Mouse (Mus musculus) intestine, embryonic 16.5 days (tissue): ENCODE measurements around the gene Nme7. TPM values are rescaled to one million over a fixed set of nuclear protein-coding genes. Genes with fewer than 3 reads are reported as not detected.

Experiments used
- ATAC-seq: fragments of 200-750 bp; cut with Nextera tagmentation; 2 replicates; pipeline ENCODE4 v1.8.0; 2017; ENCODE audit warnings: moderate TSS enrichment, moderate library complexity
- H3K27ac ChIP-seq: fragments of 300-500 bp; sonication (generic); 2 replicates; pipeline ENCODE4 v1.5.1; 2014; ENCODE audit warnings: mild to moderate bottlenecking, low read length
- H3K27me3 ChIP-seq: fragments of 300-500 bp; sonication (generic); replicated peaks from 2 replicates; pipeline ENCODE4 v1.6.1; 2014; ENCODE audit warnings: low read length, control low read depth, mixed read lengths; ENCODE audit not compliant: control insufficient read depth, insufficient read depth
- H3K36me3 ChIP-seq: fragments of 300-500 bp; sonication (generic); 2 replicates; pipeline ENCODE4 v1.6.1; 2014; ENCODE audit warnings: low read length, control low read depth; ENCODE audit not compliant: control insufficient read depth, insufficient read depth
- H3K4me1 ChIP-seq: fragments of 300-500 bp; sonication (generic); 2 replicates; pipeline ENCODE4 v1.6.1; 2014; ENCODE audit warnings: low read length, control low read depth, mixed read lengths; ENCODE audit not compliant: control insufficient read depth, insufficient read depth
- H3K4me2 ChIP-seq: fragments of 300-500 bp; sonication (generic); 2 replicates; pipeline ENCODE4 v1.6.1; 2014; ENCODE audit warnings: low read depth, low read length, control low read depth
- H3K4me3 ChIP-seq: fragments of 300-500 bp; sonication (generic); 2 replicates; pipeline ENCODE4 v1.5.1; 2014; ENCODE audit warnings: mild to moderate bottlenecking, low read length
- H3K9ac ChIP-seq: fragments of 300-500 bp; sonication (generic); 2 replicates; pipeline ENCODE4 v1.6.1; 2014; ENCODE audit warnings: low read depth, low read length
- H3K9me3 ChIP-seq: fragments of 300-500 bp; sonication (generic); 2 replicates; pipeline ENCODE4 v1.6.1; 2016; ENCODE audit warnings: low read length, control low read depth; ENCODE audit not compliant: control insufficient read depth
- WGBS: fragments of 180-500 bp; shearing (Covaris S2); extraction: QIAGEN DNeasy Blood & Tissue Kit; methylation state at CpG from one replicate; pipeline ENCODE4 v1.1.7; 2014; 5-methylcytosine and 5-hydroxymethylcytosine counted together
- polyA plus RNA-seq: library from polyadenylated mRNA; unstranded; fragments of >200 nt; fragmentation: Nextera tagmentation; extraction: Ambion mirVana; gene quantifications from 2 replicates; pipeline ENCODE4 v1.2.1, GENCODE M21; 2015

The Nme7 gene
- polyA plus RNA-seq, 1 experiment from 2014 or later = 30.8 TPM

DNA sequence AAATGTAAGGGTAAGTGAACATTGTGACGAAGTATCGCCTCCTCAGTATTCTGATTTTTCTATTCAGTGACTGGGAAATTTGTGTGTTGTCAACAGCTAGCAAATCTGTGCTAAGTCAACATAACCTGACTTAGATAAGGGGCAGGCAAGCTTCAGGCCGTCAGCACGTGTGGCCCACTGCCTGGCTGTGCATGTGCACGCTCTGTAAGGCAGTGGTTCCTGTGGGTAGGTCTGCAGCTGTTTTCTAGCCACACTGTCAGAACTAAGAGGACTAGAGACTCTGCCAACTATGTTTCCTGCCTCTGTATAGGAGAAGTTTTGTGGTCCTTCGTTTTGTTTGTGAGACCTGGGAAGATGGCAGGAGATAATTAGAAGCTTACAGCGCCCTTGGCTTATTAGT lies 122.3 kb downstream of the Nme7 start:
- peak; percentile 57 for ATAC-seq
- no peak overlapping the region for H3K9ac ChIP-seq
- no peaks in the 10 kb centered on the region for H3K4me1 ChIP-seq
- 72% methylated on average over 7 of the region's 7 CpGs for WGBS
- no peak overlapping the region for H3K4me2 ChIP-seq
- no peaks in the 10 kb centered on the region for H3K27me3 ChIP-seq
- no peaks in the 10 kb centered on the region; the same call in 1 of the 2 replicates for H3K9me3 ChIP-seq
- H3K27ac ChIP-seq = no peak overlapping the region
- no peak overlapping the region for H3K4me3 ChIP-seq
- H3K36me3 ChIP-seq = no peaks in the 10 kb centered on the region

DNA sequence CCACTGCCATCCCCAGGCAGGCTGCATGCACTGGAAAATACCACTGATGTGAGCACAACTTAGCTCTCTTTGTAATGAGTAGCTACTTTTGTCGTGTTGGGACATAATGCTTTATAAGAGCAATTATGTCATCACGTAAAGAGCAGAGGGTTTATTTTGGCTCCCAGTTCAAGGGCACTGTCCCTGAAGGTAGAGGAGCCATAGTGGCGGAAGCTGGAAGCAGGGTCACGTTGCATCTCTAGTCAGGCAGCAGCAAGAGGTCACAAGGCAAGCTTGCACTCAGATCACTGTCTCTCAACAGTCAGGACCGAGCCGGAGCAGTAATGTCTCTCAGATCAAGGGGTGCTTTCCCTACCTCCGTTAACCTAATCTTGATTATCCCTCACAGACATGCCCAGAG lies 123.9 kb downstream of the Nme7 start:
- ATAC-seq = no peak
- no peak overlapping the region for H3K4me2 ChIP-seq
- H3K9ac ChIP-seq = no peak overlapping the region
- no peak overlapping the region for H3K4me3 ChIP-seq
- no peaks in the 10 kb centered on the region for H3K4me1 ChIP-seq
- WGBS = 79% methylated on average over 7 of the region's 7 CpGs
- H3K27ac ChIP-seq = no peak overlapping the region
- no peaks in the 10 kb centered on the region for H3K36me3 ChIP-seq
- no peaks in the 10 kb centered on the region for H3K27me3 ChIP-seq
- H3K9me3 ChIP-seq = no peaks in the 10 kb centered on the region; the same call in 1 of the 2 replicates

DNA sequence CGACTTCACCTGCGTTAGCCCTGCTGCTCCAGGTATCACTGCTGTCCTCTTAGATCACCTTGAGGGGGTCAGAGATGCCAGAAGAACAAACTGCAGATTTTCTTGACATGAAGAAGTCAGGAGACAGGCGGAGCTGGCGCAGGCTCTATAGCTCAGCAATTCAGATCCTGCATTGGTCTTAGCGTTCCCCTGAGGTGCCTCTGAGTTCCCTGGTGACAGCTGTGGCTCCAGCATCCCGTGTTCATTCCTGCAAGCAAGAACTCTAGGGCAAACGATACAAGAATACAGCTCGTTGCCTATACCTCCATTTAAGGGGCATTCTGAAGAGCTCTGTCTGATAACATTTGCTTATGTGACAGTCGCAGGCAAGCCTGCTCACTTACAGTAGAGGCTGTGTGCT lies 124.7 kb downstream of the Nme7 start:
- Histone ChIP-seq H3K36me3 (no peaks in the 10 kb centered on the region), H3K4me1 (no peaks in the 10 kb centered on the region), H3K9ac (no peak overlapping the region), H3K27me3 (no peaks in the 10 kb centered on the region), H3K4me3 (no peak overlapping the region), H3K4me2 (no peak overlapping the region), H3K9me3 (no peaks in the 10 kb centered on the region; the same call in 1 of the 2 replicates), H3K27ac (no peak overlapping the region)
- ATAC-seq = no peak
- WGBS = 89% methylated on average over 9 of the region's 9 CpGs

DNA sequence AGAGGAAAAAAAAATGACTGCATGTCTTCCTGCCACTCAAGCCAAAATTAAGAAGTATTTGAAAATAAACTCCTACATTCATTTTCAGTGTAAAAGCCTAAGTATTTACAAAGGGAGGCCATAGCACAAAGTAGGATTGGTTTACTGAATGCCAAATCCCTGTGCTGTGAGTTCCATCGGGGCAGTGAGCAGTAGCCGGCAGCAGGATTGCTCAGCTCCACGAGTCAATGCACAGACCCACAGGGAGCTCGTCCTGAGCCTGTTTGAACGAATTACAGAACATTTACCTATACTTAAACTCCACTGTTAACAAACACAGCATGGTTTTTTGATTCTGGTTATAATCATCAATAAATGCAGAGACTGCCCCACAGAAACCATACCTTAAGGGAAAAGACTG lies 128.7 kb downstream of the Nme7 start:
- 66% methylated on average over 5 of the region's 5 CpGs for WGBS

DNA sequence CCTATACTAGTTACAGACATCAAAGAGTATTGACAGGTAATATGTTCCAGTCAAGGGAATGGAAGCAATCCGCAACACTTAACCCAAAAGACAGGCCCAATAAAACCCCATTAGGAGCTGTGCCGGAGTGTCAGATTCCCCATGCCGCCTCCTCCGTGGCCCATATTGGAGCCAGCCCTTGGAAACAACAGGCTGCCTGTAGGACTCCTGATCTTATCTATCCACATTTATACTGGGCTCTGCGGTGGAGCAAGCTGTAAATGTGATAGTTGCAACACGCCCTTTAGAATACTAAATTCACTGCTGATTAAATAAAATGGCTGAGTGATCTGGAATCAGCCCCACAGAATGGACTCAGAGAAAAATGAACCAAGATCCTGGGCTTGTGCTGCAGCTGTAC lies 130.1 kb downstream of the Nme7 start:
- Histone ChIP-seq H3K4me2 (no peak overlapping the region), H3K9me3 (no peaks in the 10 kb centered on the region), H3K4me1 (no peaks in the 10 kb centered on the region), H3K27ac (peak overlapping the region; percentile 48), H3K27me3 (no peaks in the 10 kb centered on the region), H3K36me3 (peaks cover 13% of the 10 kb centered on the region; the same call in 1 of the 2 replicates), H3K9ac (no peak overlapping the region), H3K4me3 (no peak overlapping the region)
- ATAC-seq = peak; percentile 72
- WGBS = 45% methylated on average over 6 of the region's 6 CpGs

More for the DNA sequence above, 128.7 kb downstream of the Nme7 start:
- peaks cover 6% of the 10 kb centered on the region; the same call in 1 of the 2 replicates for H3K36me3 ChIP-seq
- H3K9ac ChIP-seq = no peak overlapping the region
- no peak for ATAC-seq
- H3K4me1 ChIP-seq = no peaks in the 10 kb centered on the region
- no peaks in the 10 kb centered on the region for H3K9me3 ChIP-seq
- no peak overlapping the region for H3K27ac ChIP-seq
- H3K4me3 ChIP-seq = no peak overlapping the region
- H3K4me2 ChIP-seq = no peak overlapping the region
- no peaks in the 10 kb centered on the region for H3K27me3 ChIP-seq

DNA sequence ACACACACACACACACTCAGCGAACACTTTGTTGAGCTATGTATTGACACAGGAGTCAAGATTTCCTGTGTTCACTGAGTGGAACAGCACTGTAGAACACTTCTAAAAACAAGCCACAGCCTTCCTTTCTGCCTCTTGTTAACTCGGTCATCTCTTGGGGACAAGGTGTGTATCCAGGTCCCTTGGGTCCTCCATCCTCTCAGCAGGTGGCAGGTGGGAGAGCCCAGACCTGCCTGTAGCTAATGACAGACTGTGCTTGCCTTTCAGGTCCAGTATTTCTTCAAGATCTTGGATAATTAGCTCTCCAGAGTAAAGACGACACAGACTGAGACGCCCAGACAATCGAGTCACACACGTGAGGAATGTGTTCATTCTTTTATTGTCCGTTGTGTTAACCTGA lies 132.8 kb downstream of the Nme7 start:
- 87% methylated on average over 7 of the region's 7 CpGs for WGBS

DNA sequence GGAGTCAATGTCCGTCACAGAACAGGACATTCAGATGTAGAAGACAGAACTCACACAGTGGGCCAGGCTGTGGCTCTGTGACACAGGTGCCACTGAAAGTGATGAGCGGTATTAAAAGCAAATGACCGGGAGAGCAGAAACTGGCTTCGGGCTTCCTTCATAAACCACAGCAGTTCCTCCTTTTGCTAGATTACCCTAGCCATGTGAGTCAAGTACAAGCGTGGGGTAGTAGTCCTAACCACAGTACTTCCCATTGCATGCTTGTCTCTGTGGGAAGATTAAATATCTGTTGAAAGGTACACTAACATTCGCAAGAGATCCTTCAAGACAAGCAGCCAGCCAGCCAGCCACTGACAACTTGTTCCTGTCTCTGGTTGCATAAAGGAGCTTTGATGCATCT lies 136.3 kb downstream of the Nme7 start:
- no peaks in the 10 kb centered on the region for H3K9me3 ChIP-seq
- H3K27ac ChIP-seq = no peak overlapping the region
- peaks cover 21% of the 10 kb centered on the region for H3K36me3 ChIP-seq
- no peaks in the 10 kb centered on the region for H3K27me3 ChIP-seq
- WGBS = 90% methylated on average over 6 of the region's 6 CpGs
- H3K9ac ChIP-seq = no peak overlapping the region
- no peaks in the 10 kb centered on the region for H3K4me1 ChIP-seq
- ATAC-seq = no peak
- H3K4me3 ChIP-seq = no peak overlapping the region
- no peak overlapping the region for H3K4me2 ChIP-seq

More for the DNA sequence above, 132.8 kb downstream of the Nme7 start:
- H3K9me3 ChIP-seq = no peaks in the 10 kb centered on the region
- no peak overlapping the region for H3K9ac ChIP-seq
- H3K4me2 ChIP-seq = no peak overlapping the region
- H3K27ac ChIP-seq = no peak overlapping the region
- H3K36me3 ChIP-seq = peaks cover 21% of the 10 kb centered on the region
- no peak overlapping the region for H3K4me3 ChIP-seq
- no peaks in the 10 kb centered on the region for H3K4me1 ChIP-seq
- H3K27me3 ChIP-seq = no peaks in the 10 kb centered on the region
- no peak for ATAC-seq

DNA sequence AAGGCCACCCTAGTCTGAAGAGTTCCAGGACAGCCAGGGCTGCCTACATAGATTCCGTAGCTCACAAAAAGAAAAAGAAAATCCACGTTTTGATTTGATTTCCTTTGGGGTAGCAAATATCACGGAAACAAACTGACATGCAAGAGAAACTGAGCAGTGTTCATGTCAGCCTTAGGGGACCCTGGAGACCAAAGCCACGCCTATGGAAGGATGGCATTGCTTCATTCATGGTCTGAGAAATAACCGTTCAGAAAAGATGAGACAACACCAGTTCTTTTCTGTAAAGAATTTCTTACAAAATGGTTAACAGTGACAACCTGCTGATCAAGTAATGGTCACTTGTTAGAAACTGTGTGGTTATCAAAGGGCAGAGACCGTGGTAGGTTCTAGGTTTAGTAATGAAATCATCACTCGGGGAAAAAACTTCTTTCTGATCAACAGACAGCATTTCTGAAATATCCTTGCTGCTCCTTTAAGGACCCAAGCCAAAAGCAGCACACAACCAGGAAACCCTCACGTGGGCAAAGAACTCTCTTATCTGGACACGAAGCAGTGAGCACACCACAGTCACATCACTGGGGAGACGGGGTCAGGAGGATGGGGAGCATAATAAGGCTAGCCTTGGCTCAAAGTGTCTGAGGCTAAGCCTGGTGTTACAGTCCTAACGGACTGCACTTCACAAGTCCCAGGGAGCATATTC lies 136.9 kb downstream of the Nme7 start:
- 82% methylated on average over 11 of the region's 11 CpGs for WGBS
- Histone ChIP-seq H3K27ac (no peak overlapping the region), H3K9ac (no peak overlapping the region), H3K4me1 (no peaks in the 10 kb centered on the region), H3K4me2 (no peak overlapping the region), H3K27me3 (no peaks in the 10 kb centered on the region), H3K9me3 (no peaks in the 10 kb centered on the region), H3K36me3 (peaks cover 21% of the 10 kb centered on the region), H3K4me3 (no peak overlapping the region)
- no peak for ATAC-seq

DNA sequence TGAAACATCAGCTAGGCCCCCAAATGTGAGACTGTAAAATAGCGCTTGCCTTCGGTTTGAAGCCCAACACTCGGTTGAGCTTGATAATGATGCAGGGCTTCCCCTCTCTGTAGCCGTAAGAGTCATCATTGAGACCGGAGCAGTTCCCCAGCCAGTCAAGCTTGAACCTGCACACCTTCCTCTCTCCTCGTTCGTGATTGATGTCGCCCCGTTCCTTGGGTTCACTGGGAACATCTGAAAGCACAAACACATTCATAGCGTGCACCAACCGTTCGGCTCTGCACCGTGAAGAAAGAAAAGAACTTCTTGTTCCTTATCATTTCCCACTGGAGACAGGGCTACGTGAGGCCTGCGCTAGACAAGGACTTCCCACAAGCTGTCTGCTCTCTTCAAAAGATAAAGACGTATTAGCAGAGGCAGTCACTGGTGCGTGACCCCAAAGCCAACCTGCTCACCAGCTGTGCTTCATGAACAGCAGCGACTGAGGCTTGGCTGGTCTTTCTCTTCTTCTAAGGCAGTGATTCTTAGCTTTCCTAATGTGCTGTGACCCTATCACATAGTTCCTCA lies 137.6 kb downstream of the Nme7 start:
- Histone ChIP-seq H3K4me3 (no peak overlapping the region), H3K27me3 (no peaks in the 10 kb centered on the region), H3K9ac (no peak overlapping the region), H3K27ac (no peak overlapping the region), H3K36me3 (peaks cover 18% of the 10 kb centered on the region), H3K4me2 (no peak overlapping the region), H3K9me3 (no peaks in the 10 kb centered on the region), H3K4me1 (no peaks in the 10 kb centered on the region)
- no peak for ATAC-seq
- WGBS = 75% methylated on average over 18 of the region's 18 CpGs
